Mouse (Mus musculus) left cerebral cortex, adult 8-10 months (tissue): ENCODE measurements at regions not wholly inside any gene's neighbourhood (a gene's known extent, or its start where the extent isn't known, plus 50 kb on each side); places are given as distances from the start of the nearest gene placed in this dataset.

Experiments
- DNase-seq, 2 experiments: peaks; one replicate each; pipeline ENCODE4 v3.0.0; 2022; ENCODE audit warnings: low spot score in 2 of 2

DNA sequence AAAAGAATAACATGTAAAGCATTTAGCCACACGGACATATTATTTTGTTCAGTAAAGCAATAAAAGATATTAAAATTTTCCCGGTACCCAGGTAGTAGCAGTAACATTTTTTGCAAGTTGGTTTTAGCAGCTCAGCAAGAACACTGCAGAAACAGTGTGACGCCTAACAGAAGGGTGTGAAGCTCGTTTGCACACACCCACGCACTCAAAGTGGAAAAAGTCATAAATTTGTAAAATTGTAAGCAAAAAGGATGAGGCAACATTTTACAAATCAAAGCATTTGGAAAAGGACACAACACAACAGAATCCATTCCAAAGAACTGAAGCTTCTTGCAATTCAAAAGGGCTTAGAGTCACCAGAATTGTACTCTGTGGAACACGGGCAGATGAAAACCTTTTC, 1053.6 kb upstream of the Celf2 start:
- peak in 1 of 2 experiments; percentile 47 for DNase-seq

DNA sequence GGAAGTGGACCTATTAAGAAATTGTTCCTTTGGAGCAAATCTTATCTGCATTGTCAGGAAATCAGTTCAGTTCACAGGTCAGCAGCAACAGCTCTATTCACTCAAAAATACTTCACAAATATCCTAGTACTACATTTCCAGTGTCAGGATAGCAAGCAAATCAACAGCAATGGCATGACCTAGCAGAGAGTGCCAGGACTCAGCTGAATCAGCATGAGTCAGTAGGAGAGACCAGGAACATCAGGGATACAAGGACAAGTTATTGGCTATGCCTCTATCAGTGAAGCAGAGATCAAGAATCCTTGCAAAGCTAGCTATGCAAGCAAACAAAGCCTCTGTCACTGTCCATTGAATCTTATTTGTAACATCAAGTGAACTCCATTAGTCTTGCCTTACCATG, 1036.8 kb upstream of the Celf2 start:
- DNase-seq = no peak

DNA sequence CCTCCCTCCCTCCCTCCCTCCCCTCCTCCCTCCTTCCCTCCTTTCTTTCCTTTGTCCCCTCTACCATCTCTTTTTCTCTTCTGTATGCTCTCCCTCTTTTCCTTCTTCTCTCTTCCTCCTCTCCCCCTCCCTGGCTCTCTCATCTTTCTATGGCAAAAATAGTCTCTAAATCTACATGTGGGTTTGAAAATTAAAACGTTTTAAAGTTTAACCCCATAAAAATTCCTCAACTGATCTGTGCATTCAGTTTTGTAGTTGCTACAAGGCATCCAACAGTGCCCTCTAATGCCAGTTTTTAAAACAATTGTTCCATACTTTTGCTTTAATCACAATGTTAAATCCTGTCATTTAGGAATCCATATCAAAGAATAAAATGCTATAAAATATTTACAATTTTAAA, 1027.5 kb upstream of the Celf2 start:
- DNase-seq = no peak

DNA sequence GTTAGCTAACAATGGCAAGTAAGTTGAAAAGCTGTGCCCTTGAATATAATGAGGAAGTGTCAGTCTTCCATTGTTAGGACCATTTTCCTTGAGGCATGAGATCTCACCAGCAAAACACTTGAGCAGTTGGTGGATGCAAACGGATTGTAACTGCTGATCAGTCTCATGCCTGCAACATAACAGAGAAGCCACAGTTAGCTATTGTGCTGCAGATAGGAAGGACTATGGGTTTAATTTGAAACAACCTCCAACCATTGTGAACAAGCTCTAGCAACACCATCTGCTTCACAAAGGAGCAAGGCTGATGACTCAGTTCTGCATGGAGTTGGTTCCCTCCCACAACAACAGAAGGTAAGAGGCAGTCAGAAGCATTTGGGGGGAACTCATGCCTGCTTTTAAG, 989.1 kb upstream of the Celf2 start:
- peak; percentile 9 to 85 for DNase-seq

DNA sequence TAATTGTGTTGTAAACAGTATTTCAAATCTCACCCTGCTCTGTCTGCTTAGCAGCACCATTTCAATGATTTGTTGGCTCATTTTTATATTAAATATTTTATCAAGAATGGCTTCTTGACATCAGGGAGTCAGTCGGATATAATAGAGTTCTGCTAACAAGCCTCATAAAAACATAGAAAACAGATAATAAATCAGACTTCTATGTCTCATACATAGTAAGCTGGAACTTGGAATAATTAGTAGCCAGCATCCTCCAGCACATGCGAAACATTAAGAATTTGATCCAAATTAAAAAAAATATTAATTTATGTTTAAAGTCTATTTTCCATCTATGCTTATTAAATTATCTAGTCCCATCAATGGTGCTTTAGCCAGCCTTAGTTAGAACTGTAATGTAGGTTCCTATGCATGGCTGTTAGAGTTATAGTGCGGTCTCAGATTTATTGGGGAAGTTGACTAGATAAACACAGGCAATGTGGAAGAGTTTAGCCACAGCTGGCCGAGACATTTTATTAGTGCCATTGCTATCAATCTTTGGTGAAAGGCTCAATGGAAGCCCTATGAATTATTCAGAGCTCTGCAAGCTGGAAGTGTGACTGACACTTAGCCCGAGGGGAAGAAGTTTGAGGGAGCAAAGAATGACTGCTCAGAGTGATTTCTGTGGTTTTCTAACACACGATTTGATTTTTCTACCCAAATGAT, 968.6 kb upstream of the Celf2 start:
- DNase-seq = no peak

DNA sequence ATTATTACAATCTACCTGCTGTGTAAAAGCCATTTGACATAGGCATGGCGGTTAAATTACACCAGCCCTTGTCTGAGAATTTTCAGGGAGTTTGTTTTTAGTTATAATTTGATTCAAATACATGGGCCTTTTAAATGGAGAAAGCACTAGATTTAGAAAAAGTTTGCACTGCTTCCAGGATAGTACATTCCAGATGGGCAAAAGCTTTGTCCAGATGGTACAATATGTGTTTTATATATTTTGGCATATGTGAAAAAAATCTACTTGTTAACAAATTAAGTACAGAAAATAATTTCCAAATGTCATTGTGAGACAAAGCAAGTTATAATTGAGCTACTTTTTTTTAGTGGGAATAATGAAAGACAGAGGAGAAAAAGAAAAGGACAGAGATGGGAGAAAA, 961.2 kb upstream of the Celf2 start:
- DNase-seq = no peak

DNA sequence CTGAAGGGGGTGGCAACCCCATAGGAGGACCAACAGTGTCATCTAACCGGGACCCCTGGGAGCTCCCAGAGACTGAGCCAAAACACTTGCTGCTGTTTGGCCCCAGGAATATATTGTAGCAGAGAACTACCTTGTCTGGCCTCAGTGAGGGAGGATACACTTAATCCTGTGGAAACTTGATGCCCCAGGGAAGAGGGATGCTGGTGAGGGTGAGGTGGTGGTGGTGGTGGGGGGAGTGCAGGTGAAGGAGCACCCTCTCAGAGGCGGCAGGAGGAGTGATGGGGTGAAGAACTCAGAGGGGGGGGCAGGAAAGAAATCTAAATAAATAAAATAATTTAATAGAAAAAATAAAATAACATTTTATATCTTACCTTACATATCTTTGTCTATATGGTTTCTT, 959.6 kb upstream of the Celf2 start:
- DNase-seq = no peak

DNA sequence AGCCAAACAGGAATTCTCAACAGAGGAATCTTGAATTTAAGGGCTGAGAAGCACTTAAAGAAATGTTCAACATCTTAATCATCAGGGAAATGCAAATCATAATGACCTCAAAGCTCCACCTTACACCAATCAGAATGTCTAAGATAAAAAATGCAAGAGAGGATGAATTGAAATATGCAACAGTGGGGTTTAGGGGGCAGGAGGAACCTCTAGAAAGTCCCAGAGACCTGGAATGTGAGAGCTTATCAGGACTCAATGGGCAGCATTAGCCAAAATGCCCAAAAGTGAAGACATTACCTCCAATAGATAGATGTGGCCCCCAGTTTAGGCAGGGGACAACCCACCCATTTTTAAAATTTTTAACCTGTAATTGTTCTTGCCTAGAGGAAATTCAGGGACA, 959.0 kb upstream of the Celf2 start:
- DNase-seq = no peak

DNA sequence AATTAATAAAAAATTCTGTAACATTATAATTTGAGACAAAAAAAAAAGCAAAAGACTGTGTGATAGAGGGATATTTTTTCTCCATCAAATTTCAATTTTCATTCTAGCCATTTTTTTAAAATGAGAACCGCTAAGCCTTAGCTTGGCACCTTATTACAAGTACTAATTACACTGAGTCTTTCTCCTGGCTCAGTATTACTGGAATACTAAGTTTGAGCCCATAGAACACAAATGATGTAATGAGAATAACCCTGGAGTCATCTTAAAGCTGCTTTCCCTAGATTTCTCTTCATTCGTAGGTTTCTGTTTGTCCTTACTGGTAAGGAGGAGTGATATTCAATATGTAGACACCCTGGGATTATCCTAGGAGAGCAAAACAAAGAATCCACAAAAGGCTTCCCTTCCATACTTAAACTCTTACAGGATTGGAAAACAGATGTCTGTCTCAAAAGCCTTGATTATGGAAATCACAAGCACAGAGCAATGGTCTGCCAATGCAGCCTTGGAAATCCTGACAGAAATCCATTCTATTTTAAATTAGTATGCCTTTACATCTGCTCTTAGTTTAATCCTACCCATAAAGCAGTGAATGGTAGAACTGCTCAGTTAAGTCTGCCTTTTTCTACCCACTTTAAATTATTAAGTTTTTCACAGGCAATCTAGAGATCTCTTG, 958.3 kb upstream of the Celf2 start:
- no peak for DNase-seq

DNA sequence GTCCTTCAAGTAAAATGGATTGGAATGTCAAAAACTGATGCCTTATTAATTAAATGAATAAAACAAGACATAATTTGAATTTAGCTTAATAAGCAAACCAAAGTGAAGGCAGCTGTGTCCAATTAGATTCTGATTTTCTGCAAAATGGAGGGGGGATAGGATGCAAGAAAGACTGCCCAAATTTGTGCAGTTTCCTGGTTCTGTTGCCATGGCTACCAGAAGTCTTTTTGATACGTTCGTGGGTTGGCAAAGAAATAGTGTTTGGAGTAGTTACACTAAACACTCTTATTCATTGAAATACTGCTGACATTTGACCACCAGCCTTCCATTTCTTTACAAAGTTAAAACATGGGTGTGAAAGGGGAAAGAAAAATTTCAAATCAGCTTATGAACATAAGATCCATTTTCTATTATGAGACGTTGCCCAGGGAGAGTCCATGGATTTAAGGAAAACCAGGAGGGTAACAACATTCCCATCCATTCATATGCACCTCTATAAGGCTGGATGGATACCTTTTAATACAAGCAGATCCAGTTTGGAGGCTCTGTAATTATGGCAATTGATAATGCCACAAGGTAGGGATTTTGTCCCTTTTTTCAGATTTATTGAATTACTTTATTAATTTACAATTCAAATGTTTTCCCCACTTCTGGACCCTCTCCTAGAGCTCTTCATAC, 943.3 kb upstream of the Celf2 start:
- no peak for DNase-seq

DNA sequence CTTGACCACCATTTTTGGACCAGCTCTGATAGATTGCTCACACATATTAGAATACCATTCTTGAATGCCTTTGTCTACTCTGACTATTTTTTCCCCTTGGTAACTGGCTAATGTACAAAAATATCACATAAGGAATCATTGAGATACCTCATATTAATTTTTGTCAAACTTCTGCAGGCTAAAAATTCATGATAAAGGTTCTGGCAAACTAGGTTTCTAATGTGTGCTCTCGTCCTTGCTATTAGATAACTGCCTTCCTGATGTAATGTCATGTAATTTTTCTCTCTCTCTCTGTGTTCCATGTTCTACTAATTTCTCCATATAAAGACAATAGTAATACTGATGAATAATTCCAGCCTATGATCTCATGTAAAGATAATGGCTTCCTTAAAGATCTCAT, 931.9 kb upstream of the Celf2 start:
- no peak for DNase-seq

DNA sequence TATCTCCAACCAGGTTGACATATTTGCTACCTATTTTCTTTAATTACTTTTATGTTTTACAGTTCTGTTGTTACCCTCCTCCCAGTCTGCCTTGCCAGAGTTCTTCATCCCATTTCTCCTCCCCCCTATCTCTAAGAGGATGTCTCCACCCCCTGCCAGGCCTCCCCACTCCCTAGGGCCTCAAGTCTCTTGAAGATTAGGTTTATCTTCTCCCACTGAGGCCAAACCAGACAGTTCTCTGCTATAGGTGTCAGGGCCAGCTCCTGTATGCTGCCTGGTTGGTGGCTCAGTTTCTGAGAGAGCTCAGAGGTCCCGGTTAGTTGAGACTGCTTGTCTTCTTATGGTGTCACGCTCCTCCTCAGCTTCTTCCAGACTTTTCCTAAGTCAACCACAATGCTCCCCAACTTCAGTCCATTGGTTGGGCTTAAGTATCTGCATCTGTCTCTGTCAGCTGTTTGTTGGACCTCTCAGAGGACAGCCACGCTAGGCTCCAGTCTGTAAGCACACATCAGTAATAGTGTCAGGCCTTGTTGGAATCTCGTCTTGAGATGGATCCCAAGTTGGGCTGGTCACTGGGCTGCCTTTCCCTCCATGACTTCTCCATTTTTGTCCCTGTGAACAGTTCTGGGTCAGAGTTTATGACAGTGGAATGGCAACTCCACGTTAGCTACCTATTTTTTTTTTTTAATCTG, 920.4 kb upstream of the Celf2 start:
- DNase-seq = no peak

DNA sequence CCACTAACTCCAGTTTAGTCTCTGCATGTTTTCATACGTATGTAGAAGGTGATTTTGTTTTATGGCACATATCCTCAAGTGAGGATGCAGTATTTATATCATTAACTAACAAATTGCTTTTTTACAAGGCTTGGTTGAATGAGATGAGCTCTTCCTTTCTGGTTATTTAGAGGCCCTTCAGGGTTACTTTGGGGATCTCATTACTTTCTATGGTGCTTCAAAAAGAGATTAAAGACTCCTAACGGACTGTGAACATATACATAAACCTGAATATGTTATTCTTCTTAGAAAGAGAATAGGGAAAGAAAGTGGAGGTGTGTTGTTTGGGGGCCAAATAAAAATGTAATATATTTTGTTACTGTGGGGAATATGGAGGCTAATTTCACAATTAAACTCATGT, 918.8 kb upstream of the Celf2 start:
- no peak for DNase-seq

DNA sequence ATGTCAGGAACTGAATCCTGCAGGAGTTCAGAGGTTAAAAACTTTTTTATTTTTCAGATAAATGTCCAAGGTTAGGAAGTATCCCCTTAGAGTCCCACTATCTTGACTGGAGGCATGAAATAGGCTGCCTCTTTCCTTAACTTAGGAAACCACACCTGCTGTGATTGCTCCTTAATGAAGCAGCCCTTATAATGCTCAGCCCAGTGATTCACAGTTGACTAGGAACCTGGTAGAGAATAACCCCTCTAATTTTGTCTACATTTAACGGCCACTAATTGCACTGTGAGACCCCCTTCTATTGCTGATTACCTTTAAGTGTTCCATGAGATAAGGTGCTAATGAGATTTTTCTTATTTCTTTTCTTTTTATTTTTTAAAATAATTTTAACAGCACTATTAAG, 918.4 kb upstream of the Celf2 start:
- DNase-seq = no peak

DNA sequence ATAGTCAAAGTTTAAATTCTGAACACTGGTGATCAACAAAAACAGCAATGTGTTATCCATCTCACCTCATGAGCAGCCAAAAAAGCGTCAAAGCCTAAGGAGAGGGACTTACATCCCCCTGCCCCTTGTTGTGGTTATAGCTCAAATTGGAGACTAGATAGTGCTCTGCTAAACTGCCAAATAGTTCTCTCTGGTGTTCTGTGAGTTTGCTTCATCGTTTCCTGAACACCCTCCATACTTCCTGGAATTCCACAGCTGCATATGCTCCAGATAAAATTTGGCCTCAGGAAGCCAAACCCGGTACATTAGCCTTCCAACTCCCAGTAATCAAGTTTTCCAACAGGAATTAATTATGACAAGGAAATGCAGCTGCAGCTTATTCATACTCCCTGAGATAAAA, 906.6 kb upstream of the Celf2 start:
- no peak for DNase-seq

DNA sequence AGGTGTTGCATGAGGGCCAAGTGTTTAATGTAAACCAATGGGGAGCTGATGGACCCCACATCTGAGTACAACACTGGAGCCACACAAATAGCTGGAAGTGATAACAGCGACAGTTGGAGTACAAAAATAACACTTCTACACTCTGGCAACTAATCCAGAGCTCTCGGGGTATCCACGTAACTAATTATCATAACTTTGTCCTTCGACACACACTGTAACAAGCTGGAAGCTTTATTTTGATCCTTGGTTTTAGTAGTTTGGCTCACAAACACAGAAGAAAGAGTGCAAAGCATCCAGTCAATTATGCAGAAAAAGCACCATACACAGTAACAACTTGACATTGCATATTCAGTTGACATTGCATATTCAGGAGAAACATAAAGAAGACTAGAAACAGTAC, 884.8 kb upstream of the Celf2 start:
- no peak for DNase-seq

DNA sequence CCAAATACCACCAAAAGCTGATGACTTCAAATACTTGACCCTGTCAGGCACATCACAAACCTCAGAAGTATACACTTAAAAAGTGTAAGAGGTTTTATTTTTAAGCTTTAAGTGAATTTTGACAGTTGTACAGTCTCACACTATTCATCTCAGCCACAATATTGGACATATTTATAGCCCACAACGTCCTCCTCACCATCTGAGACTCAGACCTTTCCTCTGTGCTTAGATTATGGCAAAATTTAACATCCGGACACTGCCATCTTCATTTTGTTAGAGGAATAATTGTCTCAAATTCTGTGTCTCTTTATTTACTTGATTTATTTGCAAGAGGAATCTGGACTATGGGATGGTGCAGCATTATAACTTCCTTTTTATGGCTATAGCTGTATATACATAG, 880.2 kb upstream of the Celf2 start:
- DNase-seq = peak in 1 of 2 experiments; percentile 13

DNA sequence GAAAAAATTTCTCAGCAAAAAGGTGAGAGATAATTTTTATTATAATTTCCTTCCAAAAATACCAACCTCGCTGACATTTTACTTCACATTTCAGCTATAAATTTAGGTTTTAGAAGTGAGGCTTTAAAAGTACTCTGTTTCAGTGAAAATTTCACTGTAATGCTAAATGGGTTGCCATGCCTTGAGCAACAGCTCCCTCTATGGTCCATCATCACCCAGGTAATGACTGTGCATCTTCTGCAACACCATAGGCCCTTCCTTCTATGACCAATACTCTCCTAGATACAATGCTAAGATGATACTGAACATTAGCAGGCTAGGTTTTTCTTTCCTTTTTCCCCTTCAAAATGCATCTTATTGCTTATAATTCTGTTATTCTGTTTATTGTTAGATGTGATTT, 870.9 kb upstream of the Celf2 start:
- DNase-seq = peak in 1 of 2 experiments; percentile 79

DNA sequence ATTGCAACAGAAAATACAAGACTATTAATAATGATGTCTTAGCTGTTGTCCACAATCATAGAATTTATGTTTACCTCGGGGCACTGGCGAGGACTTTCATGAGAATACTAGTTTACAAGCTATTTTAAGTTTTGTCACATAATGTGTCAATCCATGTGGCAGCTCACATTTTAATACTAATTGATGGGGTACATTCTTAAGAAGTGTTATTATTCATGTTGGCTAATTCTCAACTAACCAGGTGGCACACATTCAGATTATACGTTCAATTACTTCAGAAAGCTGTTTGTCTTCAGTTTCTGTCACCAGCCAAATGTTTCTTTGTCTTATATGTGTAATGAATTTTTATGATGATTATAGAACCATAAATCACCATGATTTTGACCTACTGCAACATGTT, 870.2 kb upstream of the Celf2 start:
- no peak for DNase-seq

DNA sequence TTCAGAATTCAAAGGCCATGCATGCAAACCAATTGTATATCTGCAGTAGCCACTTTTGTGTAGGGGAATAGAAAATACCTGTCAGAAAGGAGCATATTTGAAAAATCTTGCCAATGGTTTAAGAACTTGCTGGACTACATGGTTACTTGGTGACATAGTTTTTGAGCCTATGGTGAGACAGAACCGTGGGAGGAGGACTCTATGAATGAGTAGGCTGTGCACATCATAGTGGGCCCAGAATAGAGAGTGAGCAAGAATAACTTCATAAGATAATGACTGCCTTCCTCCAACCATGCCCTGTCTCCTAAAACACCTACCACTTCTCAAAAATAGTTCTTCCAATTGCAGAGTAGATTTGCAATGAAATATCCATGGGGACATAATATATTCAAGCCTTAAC, 838.5 kb upstream of the Celf2 start:
- peak in 1 of 2 experiments; percentile 61 for DNase-seq

DNA sequence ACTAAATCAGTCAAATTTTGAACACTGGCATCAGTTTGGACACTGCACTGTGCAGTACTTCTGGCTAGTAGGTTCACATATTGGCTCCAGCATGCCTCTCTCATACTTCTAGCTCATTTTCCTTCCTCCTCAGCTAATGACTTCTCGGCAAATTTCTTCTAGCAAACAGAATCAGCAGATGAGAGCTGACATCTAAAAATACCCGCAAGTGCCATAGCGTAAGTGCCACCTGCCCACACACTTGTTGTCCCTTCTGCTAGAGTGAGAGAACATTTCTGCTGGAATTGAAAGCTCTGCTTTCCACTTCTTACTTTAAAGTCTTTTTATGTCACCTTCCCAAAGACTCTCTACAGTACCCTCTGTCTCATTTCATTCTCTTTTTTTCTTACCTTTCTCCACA, 835.4 kb upstream of the Celf2 start:
- peak; percentile 30 to 92 for DNase-seq

DNA sequence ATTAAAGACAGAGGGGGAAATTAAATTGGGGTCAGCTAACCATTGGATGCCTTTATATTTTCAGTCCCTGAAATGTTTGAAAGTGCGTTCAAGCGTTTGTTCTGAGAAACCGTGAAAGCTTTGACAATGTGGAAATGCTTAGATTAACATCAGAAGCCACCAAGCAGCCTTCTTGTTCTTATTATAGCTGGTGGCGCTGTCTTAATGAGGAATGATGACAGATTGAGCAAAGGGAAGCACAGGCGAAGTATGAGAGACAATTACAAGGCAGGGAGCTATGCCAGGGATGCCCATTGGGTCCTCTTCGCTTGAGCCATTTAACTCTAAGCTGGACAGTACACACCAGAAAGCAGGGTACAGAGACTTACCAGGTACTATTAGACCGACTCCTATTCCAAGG, 828.9 kb upstream of the Celf2 start:
- DNase-seq = peak in 1 of 2 experiments; percentile 26
